Mouse (Mus musculus) kidney, adult 10 weeks (tissue): ENCODE data around the gene Brdt. TPM values are rescaled to one million over a fixed set of nuclear protein-coding genes. Genes with fewer than 3 reads are reported as not detected.

ENCODE experiments used
- polyA plus RNA-seq: library from polyadenylated mRNA; stranded (reverse); fragments of 350-450 nt; fragmentation: Illumina TruSeq; extraction: RNeasy Lipid Tissue Mini Kit (QIAGEN cat#74804); gene quantifications from one replicate; pipeline ENCODE4 v1.2.3, GENCODE M21; 2014; ENCODE audit warnings: low read depth, low replicate concordance

The Brdt gene
- polyA plus RNA-seq: 2.4 TPM

GRCm38 (mm10) chr5:107330916-107331421, at the start of gene Brdt:
TSS of gene Brdt (plus strand) at chr5:107331159.

GRCm38 (mm10) chr5:107289234-107289764, 41.7 kb upstream of the Brdt start, which contains the start of gene Tgfbr3:
TSS of gene Tgfbr3 (minus strand) at chr5:107289629.

GRCm38 (mm10) chr5:107402436-107402835, 71.5 kb downstream of the Brdt start, which contains the start of gene Ephx4:
TSS of gene Ephx4 (plus strand) at chr5:107402736.

GRCm38 (mm10) chr5:107431249-107431648, 100.3 kb downstream of the Brdt start, which contains the start of gene Lpcat2b:
TSS of gene Lpcat2b (plus strand) at chr5:107431549.

Other genes starting within 250 kb of the Brdt start
- gene Tgfbr3, start 41.5 kb upstream of the Brdt start, polyA plus RNA-seq: 23.6 TPM
- gene Ephx4, start 71.6 kb downstream of the Brdt start, polyA plus RNA-seq: not detected
- gene Lpcat2b, start 100.4 kb downstream of the Brdt start, polyA plus RNA-seq: not detected
- 6.3 TPM for gene Btbd8, start 106.8 kb downstream of the Brdt start, polyA plus RNA-seq
- not detected for gene Gm42669, start 176.5 kb downstream of the Brdt start, polyA plus RNA-seq
- gene 1700028K03Rik, start 203.6 kb downstream of the Brdt start, polyA plus RNA-seq: 0.24 TPM